Mouse (Mus musculus): ENCODE data around the gene Sema3f.

Sema3f gene

DNA sequence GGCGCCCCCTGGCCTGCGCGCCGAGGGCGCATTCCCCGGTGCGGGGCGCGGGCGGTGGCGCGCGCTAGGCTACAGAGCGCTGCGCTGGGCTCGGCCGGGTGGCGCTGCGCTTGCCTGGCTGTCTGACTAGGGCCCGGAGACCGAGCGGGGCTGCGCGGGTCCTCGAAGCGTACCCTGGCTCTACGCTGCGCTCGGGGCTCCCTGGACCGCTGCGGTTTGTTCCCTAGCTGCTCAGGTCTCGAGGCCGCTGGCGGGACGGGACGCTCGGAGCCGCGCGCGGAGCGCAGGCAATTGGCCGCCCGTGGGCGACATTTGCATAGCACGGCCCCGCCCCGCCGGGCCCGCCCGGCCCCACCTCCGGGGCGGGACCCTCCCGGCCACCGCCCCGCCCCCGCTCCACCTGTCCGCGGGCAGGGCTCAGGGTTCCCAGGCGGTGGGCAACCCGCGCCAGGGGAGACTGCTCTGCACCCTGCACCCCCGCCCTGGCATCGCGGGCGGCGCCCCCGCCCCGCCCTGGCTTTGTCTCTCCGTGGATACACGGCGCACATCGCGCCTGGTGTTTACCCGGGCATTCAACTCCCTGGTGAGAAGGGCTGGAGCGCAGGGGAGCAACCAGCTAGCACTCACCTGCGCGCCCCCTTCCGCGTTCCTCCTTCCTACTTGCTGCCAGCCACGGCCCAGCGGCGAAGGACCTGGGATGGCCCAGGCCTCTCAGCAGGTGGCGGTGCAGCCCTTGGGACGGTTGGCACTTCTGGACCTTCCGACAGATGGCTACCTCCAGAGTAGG, at the start of gene Sema3f:
Gene Sema3f (minus strand): TSS at position 779 of the 787 bp plus-strand sequence.
- peak; percentile 60 for DNase-seq (ENCODE audit: low read depth)

DNA sequence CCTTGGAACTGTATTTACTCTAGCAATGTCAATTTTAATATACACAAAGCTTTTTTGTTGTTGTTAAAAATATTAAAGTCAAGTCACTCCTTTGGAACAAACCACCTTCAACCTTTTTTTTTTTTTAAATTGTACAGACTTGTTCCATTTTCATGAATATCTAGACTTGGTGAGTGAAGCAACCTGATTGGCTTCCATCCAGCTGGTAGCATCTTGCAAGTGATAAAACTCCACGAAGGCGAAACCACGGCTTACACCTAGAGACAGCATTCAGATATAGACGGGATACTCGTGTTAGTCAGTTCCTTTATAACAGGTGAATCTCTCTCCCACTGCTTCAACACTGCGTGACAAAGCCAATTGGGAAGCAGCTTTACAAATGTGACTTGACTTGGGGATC, 49.3 kb upstream of the Sema3f start:
- no peak for DNase-seq (ENCODE audit: low read depth)

- no peak for DNase-seq (ENCODE audit: low read depth)
Observed at GRCm38 (mm10) chr9:107750378-107750777, 40.1 kb upstream of the Sema3f start.

GRCm38 (mm10) chr9:107748063-107748462, 37.8 kb upstream of the Sema3f start:
- DNase-seq (ENCODE audit: low read depth) = no peak

GRCm38 (mm10) chr9:107747310-107747709, 37.0 kb upstream of the Sema3f start:
- DNase-seq (ENCODE audit: low read depth) = no peak

DNA sequence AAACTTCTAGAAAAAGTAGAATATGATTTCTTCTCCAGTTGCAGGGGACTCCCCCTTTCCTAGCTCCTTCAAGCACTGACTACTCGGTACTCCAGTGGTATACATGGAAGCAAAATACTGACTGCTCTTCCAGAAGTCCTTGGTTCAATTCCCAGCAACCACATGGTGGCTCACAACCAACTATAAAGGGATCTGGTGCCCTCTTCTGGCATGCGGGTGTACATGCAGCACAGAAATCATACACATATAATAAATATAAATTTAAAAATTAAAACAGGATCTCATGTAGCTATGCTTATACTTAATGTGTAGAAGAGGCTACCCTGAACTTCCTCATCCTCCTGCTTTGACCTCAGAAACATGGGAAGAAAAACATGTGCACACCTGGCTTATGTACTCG, 36.4 kb upstream of the Sema3f start:
- DNase-seq (ENCODE audit: low read depth) = no peak

- no peak for DNase-seq (ENCODE audit: low read depth)
Observed at GRCm38 (mm10) chr9:107744061-107744460, 33.8 kb upstream of the Sema3f start.

- peak; percentile 31 for DNase-seq (ENCODE audit: low read depth)
Observed at GRCm38 (mm10) chr9:107738841-107739202, 28.5 kb upstream of the Sema3f start.

GRCm38 (mm10) chr9:107738020-107738840, 28.0 kb upstream of the Sema3f start:
- peak; percentile 74 for DNase-seq (ENCODE audit: low read depth)

DNA sequence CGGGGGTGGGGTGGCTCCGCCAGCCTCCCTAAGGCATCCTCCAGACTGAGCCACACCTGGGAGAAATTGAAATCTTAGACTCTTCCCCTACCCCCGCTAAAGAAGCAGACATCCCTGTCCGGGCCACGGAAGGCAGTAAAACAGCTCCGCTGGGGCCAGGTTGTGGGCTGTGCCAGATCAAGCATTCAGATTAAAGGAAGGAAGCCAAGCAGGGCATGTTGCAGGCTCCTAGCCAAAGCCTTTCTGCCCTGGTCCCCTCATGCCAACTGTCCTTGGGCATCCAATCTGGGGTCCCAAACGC, 25.9 kb upstream of the Sema3f start:
- no peak for DNase-seq (ENCODE audit: low read depth)

DNA sequence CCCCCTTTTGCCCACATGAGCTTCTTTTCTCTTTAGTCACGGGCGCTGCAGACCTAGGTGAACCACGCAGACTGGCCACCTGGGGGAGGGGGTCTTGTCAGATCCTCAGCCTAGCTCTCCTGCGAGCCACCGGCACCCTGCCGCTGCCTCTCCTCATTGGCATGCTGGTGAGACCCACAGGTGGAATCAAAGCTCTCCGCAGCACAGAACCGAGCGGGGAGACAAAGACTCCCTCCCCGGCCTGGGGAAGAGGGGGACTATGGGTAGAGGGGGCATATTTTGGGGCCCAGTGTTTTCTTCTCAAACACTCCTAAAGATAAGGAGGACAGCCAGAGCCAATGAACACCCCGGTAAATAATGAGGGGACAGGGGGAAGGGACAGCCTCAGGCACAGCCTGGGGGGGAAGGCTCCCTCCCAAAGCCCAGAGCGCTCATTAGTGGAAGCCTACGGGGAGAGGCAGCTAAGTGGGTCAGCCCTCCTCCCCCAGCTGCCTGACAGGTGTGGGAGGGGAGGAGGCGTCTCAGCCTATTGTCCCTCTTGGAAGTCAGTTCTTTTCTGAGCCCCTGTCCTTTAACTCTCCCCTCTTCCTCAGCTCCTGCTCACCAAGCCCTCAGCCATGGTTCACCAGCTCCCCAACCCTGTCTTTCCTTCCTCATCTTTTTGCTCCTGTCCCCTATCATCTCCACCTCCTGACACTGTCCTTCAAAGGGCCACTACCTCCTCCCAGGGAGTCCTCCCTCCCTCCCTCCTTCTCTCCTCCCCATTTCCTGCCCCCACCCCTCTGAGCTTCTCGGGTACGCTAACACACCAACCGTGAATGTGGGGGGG, 25.3 kb upstream of the Sema3f start:
- DNase-seq (ENCODE audit: low read depth) = no peak

DNA sequence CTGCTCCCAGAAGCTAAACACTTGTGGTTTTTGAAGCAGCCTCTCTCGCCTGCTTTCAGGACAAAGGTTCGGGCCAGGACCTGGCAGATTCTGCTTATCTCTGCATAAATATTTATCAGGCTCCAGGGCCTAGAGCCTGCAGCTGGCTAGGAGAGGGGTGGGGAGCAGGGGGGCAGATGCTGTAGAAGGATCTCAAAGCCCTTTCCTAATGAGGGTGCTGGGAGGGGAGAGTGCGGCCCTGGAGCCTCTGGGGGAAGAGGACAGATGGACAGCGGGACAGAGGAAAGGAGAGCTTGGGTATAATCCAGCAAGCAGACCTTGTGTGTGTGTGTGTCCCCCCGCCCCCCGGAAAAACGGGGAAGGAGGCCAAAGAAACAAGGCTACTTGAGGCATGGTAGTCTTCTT, 24.3 kb upstream of the Sema3f start:
- no peak for DNase-seq (ENCODE audit: low read depth)

- no peak for DNase-seq (ENCODE audit: low read depth)
Observed at GRCm38 (mm10) chr9:107729709-107730108, 19.4 kb upstream of the Sema3f start.

DNA sequence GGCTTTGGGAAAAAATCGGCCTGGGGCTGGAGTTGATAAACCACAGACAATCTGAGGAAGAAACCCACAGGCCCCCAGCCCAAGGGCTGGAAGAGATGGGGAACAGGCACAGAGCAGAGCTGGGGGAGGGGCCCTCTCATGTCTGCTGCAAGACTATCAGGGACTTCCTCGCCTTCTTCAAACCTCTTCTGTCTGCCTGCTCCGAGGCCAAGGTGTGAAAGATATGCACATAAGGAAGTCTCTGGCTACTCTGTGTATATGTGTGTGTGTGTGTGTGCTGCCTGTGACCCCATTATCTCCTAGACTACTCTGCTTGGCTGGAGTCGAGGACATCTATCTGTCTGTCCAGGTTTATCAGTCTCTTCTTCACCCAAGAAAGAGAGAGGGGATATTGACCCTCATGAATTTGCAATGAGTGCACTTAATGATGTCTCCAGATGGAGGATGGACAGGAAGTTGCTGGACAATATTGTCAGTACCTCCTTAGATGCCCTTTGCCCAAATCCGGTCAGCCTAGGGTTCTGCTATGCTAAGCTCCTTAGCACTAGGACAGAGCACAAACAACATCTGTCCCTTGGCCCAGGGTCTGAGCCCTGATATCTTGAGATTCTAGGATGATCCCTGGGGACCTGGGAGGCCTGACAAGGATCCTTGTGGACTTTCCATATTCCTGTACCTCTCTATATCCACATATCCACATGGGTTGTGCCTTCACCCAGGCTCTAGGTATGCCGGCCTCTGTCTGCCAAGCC, 18.8 kb upstream of the Sema3f start:
- no peak for DNase-seq (ENCODE audit: low read depth)

- DNase-seq (ENCODE audit: low read depth) = no peak
Observed at GRCm38 (mm10) chr9:107727041-107727440, 16.8 kb upstream of the Sema3f start.

DNA sequence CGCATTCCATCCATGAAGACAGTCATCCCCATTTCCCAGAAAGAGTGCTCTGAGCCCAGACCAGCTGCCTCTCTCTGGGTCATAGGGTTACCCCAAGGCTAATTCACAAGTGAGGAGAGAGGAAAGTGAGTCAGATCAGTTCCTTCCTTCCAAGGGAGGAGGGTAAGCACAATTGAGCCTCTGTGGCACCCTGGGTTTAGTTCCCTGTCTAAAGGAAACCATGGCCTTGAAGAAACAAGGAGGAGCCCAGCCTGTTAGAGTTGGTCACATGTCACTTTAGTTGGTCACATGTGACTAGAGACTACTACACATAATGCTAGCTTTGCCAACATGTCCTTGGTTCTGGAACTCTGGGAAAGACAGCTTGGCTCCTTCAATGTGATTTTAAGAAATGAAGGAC, 14.5 kb upstream of the Sema3f start:
- DNase-seq (ENCODE audit: low read depth) = no peak

DNA sequence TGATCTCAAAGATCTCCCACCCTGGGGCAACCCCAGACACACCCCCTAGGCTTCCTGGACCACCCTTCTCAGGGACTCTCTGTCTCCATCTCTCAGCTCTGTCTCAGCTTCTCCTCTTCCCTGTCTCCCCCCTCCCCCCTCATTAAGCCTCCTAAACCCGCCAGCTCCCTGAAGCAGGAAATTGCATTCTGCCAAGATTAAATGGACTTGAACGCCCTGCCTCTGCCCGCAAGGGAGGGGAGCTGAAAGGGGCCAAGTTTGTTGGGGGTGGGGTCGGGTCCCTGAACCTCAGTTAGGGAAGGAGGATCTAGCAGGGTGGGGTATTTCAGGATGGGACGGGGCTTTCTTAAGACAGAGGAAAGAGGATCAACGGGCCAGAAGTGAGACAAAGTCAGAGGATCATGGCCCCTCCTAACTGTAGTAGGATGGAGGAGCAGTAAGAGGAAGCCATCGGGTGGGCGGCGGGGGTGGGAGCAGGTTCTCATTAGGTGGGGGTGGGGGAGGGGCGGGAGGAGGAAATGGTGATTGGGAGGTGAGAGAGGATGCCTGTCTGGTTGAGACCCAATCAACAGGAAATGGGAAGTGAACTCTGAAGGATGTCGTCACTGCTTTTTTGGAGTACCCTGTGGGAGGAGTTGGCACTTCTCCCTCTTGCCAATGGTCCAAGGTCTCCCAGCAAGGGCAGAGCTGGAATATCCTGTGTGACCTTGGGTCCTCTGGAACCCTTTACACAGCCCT, 13.7 kb upstream of the Sema3f start:
- no peak for DNase-seq (ENCODE audit: low read depth)

GRCm38 (mm10) chr9:107723292-107723691, 13.0 kb upstream of the Sema3f start:
- DNase-seq (ENCODE audit: low read depth) = no peak

GRCm38 (mm10) chr9:107718781-107719540, 8.7 kb upstream of the Sema3f start:
- no peak for DNase-seq (ENCODE audit: low read depth)

GRCm38 (mm10) chr9:107716951-107717350, 6.7 kb upstream of the Sema3f start:
- DNase-seq (ENCODE audit: low read depth) = no peak

Data from c-Kit-positive CD71-positive TER-119-negative erythroid progenitor cells, embryonic 14.5 days (primary cell).